Mouse (Mus musculus): ENCODE results near the gene 6430628N08Rik.

The 6430628N08Rik gene

DNA sequence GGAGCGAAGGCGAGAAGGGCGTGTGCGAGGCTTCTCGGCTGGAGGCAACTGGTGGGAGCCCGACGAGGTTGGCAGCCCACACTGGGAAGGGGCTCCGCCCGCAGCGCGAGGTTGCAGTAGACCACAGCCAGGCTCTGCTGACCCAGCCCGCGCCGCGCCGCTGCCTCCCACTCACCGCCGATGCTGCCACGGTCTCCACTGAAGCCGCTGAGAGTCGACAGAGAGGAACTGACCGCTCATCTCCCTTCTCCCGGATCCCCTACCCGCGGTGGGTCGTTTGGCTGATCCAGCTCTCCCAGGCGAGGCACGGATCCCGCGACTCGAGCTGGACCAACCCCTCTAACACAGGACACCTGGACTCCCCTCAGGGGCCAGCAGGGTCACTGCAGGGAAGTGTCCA lies at the start of gene 6430628N08Rik:
Gene 6430628N08Rik (plus strand): TSS at position 113 of the 400 bp plus-strand sequence.
- ATAC-seq (ENCODE audit: insufficient number of reproducible peaks, low FRiP score, low TSS enrichment): no peak

DNA sequence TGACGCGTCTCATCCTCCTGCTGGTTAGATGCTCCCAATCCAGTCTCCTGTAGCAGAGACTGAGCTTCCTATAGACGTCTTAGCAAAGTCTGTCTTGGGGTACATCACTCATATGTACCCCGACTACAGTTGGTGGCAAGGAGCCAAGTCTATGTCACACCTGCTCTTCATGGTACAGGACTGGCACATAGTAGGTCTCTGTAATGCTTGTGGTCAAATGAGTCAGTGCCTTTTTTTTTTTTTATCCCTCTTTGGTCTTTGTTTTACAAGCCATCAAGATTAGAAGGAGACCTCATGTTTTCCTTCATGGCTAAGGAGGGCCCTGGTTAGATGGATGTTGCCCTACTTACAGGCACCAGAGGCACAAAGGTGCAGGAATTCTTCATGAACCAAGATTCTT lies 49.6 kb upstream of the 6430628N08Rik start:
- no peak for ATAC-seq (ENCODE audit: insufficient number of reproducible peaks, low FRiP score, low TSS enrichment)

DNA sequence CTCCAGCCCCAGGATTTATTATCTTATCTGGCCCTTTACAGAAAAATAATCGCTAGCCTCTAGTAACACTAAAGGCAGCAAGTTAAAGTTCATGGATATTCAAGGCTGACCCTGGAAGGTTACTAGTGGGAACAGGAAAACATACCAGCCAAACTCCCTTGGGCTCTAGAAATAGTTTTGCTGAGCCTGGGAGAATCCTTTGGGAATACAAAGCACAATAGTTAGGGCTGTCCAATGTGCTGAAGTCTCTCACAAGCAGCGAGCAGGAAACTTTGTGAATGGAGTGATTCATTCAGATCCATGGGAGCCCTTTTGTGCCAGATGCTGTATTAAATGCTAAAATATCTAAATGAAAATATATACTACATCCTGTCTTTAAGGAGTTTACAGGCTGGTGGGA lies 43.8 kb upstream of the 6430628N08Rik start:
- no peak for ATAC-seq (ENCODE audit: insufficient number of reproducible peaks, low FRiP score, low TSS enrichment)

DNA sequence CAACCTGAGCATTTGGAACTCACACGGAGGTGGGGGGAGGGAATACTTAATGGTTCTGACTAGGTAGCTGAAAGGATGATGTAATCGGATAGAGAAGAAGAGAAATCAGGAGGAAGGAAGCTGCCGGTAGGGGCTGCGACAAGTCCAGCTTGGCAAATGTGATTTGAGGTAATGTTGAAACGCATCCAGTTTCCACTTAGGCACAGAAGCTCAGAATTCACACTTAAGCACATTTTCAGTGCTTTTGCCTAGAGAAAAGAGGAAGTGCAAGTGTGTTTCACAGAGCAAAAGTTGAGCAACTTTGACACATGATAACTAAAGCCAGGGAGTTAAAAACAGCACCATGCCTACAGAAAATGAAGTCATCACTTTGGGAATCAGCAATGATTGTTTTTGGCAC lies 43.1 kb upstream of the 6430628N08Rik start:
- no peak for ATAC-seq (ENCODE audit: insufficient number of reproducible peaks, low FRiP score, low TSS enrichment)

DNA sequence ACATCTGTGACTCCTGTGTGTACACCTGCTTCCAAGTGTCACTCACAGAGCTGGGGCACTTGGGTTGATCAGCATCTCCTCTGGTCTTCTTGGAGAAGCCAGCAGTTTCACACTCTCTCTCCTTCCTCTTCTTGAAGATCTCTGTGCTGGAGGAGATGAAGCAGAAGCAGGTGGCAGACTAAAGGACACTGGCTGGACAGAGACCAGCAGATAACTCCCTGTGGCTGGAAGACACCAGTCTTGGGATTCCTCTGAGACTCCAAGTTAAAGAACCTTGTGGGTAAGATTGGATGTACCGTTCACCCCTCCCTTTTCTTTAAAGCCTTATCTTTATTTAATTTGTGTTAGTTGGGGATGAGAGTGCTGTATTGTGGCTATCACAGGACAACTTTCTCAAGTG lies 42.4 kb upstream of the 6430628N08Rik start:
- ATAC-seq (ENCODE audit: insufficient number of reproducible peaks, low FRiP score, low TSS enrichment): no peak

DNA sequence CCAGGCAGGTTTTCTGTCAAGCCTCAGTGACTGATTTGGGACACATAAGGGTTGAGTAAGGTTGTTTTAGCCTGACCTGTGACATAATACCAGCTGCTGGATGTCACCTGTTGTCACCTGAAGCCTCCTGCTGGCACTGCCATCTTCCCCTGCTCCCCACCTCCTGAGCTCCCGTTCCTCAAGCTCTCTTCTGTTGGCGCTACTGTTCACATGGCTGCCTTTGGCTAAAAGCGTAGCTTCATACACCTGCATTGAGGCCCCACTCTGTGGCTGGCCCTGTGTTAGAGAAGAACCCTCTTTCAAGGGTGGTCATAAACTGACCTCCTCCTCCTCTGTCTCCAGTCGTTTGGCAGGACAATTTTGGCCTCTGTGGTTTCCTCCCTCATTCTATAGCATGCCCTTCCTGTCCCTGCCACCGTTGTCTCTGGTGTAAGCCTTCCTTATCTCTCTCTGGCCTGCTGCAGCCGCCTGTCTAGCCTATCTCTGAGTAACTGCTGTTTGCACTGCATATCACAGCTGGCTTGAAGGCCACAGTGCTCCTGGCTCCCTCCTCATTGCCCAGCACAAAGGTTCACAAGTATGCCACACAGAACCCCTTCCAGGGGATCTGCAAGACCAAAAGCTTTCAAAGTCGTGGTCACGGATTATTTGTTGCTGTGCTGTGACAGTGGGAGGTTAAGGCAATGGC lies 41.3 kb upstream of the 6430628N08Rik start:
- no peak for ATAC-seq (ENCODE audit: insufficient number of reproducible peaks, low FRiP score, low TSS enrichment)

DNA sequence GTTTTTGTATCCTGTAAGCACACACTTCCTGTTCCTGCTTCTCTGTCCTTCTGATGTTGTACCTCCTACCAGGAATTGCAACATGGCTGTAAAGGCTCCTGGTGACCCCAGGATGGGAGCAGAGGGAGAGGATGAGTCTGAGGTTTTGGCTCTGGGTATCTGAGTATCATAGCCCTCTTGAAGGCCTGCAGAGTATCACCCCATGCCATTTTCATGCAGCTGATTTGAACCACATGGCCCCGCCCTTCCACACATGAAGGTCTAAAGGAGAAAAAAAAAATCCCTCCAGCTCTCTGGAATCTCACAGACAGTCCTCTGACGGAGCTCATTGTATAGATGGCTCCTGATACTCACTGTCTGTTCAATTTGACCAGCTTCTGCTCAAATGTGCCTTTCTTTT lies 40.4 kb upstream of the 6430628N08Rik start:
- ATAC-seq (ENCODE audit: insufficient number of reproducible peaks, low FRiP score, low TSS enrichment): no peak

DNA sequence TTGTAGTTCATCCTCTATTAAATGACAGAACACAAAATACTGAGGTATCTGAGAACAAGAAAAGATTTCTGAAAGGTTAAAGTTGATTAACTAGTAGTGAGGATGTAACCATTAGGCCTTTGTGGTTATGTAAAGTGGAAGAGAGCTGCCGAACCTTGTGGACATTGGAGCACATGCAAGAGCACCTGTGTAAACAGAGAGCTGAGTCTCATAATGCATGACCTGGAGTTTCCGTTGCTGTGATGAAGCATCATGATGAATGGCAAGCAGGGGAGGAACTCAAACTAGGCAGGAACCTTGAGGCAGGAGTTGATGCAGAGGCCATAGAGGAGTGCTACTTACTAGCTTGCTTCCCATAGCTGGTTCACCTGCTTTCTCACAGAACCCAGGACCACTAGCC lies 39.8 kb upstream of the 6430628N08Rik start:
- ATAC-seq (ENCODE audit: insufficient number of reproducible peaks, low FRiP score, low TSS enrichment): no peak

DNA sequence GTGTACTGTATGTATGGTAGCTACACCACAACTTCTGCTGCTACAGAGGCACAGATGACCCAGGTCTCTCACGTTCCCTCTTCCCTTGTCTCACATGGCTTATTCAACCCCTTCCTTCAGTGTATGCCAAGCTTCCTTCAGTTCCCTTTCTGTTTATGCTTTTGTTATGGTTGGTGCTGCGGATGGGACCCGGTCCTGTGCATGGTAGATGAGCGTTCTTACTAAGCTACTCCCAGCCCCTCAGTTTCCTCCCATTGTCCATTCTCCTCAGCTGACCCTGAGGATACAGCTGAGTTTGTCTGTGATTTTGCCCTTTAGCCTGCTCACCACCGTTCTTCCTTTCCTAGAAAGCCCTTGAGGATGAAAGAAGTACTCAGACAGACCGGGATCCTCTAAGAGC lies 38.9 kb upstream of the 6430628N08Rik start:
- ATAC-seq (ENCODE audit: insufficient number of reproducible peaks, low FRiP score, low TSS enrichment): no peak

DNA sequence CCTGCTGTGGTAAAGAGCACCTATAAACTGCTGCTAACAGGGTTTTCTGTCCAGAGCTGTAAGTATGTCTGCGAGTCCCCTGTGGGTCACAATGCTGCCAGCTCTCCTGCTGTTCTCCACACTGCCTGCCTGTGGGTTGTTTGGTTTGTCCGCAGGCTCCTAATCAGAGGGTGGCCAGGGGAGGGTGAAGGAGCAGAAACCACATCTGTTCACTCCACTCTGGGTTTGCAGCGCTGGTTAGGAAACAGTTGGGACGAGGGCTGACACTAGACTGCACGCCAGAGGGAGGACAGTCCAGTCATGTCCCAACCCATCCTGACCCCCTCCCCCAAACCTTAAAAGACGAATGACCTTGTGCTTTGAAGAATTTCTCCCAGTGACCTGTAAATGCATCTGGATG lies 35.4 kb upstream of the 6430628N08Rik start:
- ATAC-seq (ENCODE audit: insufficient number of reproducible peaks, low FRiP score, low TSS enrichment): no peak

DNA sequence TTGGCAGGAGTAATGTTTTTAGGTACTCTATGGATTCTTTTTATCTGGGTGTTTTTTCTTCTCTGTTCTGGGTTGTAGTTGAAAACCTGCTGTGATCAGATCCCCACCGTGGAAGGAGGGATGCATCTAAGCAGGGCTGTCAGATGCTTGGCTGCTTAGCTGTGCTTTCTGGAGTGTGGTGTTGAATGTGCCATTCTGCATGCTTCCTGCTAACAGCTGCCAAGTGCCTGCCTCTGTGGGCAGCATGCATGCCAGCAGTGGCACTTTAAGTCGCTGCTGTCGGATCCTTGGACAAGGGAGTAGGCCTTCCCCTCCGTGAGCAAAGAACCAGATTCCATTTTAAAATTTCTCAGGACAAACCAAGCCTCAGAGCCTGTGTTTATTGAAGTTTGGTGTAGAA lies 34.9 kb upstream of the 6430628N08Rik start:
- no peak for ATAC-seq (ENCODE audit: insufficient number of reproducible peaks, low FRiP score, low TSS enrichment)

DNA sequence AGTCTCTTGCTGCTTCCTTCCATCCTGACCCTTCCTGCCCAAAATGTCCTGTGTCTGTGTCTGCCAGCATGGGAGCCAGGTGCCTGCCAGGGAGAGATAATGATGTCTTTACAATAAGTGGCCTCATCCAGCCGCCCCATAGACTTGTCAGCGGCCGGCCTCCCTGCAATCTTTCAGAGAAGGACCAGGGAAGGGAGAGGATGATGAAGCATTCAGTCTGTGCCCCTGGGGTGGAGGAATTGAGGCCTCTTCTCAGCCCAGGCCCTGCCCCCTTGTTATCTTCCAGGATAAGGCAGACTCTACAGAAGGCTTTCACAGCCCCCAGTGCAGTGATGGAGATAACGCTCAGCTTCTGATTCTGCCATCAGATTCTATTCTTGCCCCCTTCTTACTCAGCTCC lies 34.2 kb upstream of the 6430628N08Rik start:
- no peak for ATAC-seq (ENCODE audit: insufficient number of reproducible peaks, low FRiP score, low TSS enrichment)

DNA sequence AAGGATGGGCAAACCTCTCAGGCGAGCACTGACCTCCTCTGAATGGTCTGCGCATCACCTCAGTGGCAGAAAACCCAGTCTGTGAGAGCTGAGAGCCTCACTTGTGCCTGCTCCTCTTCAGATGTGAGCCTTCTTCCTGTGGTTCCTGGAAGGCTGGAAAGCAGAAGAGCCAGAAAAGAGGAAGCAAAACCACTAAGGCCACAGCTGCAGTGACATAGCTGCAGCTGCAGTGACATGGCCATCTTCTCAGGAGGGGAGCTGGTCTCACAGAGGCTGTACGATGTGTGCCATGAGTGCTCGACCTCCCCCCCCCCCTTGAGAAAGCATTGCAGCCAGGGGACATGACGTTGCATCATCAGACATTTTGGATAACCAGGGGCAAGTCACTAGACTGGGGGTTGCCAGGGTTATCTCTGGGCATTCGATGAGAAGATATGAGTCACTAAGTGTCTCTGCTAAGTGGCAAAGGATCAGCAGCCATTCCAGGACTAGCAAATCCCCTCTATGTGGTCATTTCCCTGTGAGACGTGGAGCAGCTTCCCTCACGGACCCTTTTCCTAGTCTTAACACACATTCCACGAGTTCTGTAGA lies 33.1 kb upstream of the 6430628N08Rik start:
- ATAC-seq (ENCODE audit: insufficient number of reproducible peaks, low FRiP score, low TSS enrichment): no peak

DNA sequence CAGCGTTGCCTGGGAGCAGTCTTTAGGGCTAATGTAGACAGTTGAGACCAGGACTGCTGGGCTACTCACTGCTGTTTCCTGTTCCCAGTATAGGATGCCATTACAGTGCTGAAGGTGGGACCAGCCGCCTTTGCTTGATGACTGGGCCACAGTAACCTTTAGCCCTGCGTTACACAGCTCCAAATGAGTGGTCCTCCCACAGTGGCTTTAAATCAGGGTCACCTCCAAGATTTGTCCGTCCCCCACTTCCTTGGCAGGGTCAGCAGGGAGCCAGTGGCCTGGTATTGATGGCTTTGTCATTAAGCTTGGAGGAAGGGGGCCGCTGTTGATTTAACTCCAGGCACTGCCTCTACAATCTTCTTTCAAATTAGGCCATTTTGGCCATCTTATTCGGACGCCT lies 27.1 kb upstream of the 6430628N08Rik start:
- no peak for ATAC-seq (ENCODE audit: insufficient number of reproducible peaks, low FRiP score, low TSS enrichment)

DNA sequence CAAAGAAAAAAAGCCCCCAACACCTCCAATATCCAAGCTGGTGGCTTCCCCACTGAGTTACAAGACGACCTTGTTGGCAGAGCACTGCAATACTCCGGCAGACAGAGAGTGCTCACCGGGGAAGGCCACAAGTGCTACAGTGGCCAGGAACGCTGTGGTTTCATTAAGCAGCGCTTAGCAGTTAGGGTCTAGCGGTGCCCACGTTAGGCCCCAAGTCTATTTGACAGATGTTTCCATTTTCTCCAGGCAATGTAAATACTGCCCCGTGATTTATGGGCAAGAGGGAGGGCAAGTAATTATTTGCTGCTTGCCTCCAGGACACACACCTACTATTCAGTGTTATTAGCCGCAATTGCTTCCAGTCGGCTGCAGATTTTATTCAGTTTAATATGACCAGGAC lies 26.6 kb upstream of the 6430628N08Rik start:
- ATAC-seq (ENCODE audit: insufficient number of reproducible peaks, low FRiP score, low TSS enrichment): no peak

DNA sequence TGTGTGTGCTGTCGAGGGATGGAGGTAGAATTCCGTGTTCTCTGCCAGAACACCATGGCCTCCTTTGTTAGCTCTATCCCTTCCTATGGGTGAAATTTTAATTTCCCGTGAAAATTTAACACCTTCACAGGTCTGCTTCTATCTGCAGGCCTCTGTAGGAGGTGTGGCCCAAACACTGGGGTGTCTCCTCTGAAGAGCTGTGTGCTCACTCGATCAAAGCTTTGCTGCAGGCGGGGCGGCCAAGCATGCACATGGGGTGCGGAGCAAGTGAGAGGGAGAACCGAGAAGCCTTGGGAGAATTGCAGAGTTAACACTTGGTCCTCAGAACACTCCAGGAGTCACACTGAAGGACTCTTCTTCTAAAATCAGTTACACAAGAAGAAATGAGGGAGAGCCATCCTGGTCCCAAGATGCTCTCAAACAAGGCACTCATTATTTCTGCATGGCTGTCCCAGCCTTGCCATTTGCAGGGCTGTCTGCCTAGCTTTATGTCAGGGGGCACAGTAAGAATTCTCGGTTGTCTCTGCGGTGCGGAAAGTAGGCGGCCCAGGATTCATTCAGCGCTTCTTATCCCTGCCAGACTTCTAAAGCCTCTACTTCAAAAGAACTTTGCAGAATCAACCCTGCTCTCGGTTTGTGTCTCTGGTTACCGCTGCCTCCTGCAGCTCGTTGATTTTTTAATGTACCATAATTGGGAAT lies 20.8 kb upstream of the 6430628N08Rik start:
- ATAC-seq (ENCODE audit: insufficient number of reproducible peaks, low FRiP score, low TSS enrichment): no peak

DNA sequence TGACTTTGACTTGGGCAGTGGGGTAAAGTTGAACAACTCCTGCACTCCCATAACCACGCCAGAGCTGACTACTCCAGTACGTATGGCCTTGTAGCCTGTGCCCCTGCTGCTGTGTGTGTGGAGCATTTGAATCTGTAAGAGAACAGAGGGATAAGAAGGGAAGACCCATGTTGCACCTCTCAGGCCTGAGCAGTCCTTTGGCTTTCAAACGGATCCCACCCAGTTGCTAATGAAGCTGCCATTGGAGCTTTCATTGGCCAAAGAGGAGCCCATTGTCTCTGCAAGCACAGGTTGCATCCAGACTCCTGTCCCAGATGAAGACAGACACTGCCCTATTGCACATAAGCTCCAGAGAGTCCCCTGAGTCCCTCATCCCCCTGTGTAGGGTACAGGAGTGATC lies 17.2 kb upstream of the 6430628N08Rik start:
- ATAC-seq (ENCODE audit: insufficient number of reproducible peaks, low FRiP score, low TSS enrichment): no peak

DNA sequence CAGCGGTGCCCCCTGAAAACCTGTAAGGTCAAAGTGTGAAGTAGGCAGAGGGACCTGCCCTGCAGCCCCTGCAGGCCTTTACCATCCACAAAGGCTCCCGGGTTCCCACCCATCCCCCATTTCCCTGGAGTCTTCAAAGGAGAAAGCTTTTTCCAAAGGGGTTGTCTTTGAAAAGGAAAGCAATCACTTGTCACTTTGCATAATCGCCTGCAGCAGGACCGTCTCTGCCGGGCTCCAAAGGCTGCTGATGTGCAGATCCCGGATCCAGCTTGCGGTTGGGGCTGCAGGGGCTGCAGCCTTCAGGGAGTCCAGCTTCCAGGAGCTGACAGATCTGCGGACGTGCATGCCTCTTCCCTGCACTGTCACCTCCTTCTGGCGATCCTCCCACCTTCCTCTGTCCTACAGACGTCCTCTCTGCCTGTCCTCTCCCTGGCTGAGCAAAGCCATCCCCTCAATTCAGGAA lies 12.2 kb upstream of the 6430628N08Rik start:
- no peak for ATAC-seq (ENCODE audit: insufficient number of reproducible peaks, low FRiP score, low TSS enrichment)

DNA sequence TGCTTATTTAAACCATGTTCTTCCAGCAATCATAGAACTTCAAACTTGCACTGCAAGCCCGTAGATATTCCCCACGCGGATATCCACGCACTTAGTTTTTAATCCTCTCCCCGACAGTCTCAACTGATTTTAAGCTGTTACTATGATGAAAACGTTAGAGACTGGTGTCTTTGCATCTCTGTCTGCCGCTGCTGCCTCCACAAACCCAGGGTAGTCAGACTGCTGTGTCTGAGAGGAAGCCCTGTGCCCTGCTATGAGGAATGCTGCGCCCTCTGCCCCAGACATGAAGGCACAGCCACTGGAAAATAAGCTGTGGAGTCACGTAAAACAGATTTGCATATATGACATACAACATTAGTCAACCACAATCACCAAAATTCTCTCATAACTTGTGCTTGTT lies 11.6 kb upstream of the 6430628N08Rik start:
- ATAC-seq (ENCODE audit: insufficient number of reproducible peaks, low FRiP score, low TSS enrichment): no peak

DNA sequence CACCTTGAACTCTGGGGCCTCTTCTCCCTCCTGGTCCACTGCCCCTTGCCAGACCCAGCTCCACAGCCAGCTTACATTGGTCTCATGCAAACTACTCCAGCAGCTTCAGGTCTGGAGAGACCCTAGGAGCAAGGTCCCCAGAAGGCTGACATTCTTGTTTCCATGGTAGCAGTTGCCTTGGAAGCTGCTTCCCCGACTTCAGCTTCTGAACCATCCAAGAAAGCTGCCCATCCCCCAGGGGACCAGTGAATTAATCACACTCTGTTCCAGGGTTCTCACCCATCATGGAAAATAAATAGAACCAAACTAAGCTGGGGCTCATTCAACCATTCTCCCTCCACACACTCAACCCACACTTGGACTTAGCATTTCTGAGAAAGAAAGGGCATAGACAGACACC lies 9.3 kb upstream of the 6430628N08Rik start:
- ATAC-seq (ENCODE audit: insufficient number of reproducible peaks, low FRiP score, low TSS enrichment): no peak

DNA sequence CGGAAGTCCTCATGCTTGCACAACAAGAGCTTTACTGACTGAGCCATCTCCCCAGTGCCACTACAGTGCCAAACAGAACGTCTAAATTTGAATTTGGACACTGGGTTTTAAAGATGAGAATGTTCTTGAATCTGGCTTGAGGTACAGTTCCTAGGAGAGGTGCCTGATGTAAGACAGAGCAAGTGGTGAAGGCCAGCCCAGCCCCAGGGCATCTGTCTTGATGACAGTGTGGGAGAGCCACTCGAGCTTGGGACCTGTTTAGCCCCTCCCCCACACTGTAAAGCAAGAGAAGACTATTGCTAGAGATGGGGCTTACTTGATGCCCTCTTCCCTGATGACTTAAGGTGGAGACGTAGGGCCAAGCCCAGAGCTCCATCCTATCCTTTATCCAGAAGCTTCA lies 8.3 kb upstream of the 6430628N08Rik start:
- no peak for ATAC-seq (ENCODE audit: insufficient number of reproducible peaks, low FRiP score, low TSS enrichment)

DNA sequence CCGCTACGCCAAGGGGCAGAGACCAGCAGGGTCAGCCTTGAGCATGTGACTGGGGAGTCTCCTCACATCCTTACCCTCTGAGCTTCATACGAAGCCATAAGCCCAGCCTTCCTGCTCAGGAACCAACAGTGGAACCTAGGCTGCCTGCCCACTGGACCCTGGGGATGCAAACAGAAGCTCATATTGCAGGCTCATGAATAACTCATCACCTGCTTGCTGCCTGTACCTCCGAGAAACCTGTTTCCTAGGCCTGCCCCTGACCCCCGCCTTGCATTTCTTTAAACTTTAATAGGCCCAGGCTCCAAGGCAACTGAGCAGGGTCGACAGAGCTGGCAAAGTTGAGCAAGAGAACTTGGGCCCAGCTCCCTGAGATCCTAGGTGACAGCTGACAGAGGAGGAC lies 6.4 kb upstream of the 6430628N08Rik start, which contains the start of gene Kncn:
Gene Kncn (plus strand): TSS at position 379 of the 400 bp plus-strand sequence.
- no peak for ATAC-seq (ENCODE audit: insufficient number of reproducible peaks, low FRiP score, low TSS enrichment)

Data from cerebellum, adult (tissue).